Mouse (Mus musculus) brain, embryonic 14.5 days (tissue): ENCODE results near the gene Prpf8. TPM values are rescaled to one million over a fixed set of nuclear protein-coding genes. Genes with fewer than 3 reads are reported as not detected.

Experiments used
- DNase-seq: peaks from one replicate; pipeline ENCODE4 v3.0.0-alpha.2; 2011; ENCODE audit warnings: low read depth
- CTCF ChIP-seq: fragments of 200-500 bp; IDR thresholded peaks from 2 replicates; pipeline ENCODE4 v1.5.1; 2012; ENCODE audit warnings: inconsistent platforms, mild to moderate bottlenecking, moderate library complexity, borderline replicate concordance; ENCODE audit not compliant: insufficient read depth, insufficient read length; ENCODE audit errors: extremely low read depth
- POLR2A ChIP-seq: fragments of 200-500 bp; IDR thresholded peaks from 2 replicates; pipeline ENCODE4 v1.6.1; 2012; ENCODE audit warnings: mild to moderate bottlenecking, inconsistent platforms, borderline replicate concordance; ENCODE audit not compliant: poor library complexity, insufficient read depth, insufficient read length, severe bottlenecking; ENCODE audit errors: extremely low read depth
- polyA plus RNA-seq: library from polyadenylated mRNA; depleted of rRNA; stranded (reverse); fragments of >200 nt; gene quantifications from 2 replicates; pipeline ENCODE4 v1.2.3, GENCODE M21; 2012

Gene Prpf8
- polyA plus RNA-seq, 1 experiment = 156 TPM

DNA sequence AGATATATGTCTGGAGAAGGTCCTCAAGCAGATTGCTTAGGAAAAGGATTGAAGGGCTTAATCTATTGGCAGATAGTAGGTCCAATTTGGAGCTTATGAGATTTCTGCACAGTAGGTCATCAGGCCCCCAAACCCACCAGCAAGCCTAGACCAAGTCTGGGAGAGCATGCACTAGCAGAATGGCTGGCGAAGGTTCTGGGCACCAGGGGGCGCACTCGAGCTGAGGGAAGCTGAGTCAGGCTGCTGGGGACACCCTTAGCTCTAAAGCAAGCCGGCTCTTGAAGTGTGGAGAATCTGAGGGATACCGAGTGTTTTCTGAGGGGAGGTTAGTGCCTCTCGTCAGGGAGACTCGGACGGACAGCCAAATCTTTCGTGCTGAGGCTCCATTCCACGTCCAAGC, 43.7 kb downstream of the Prpf8 start:
- TF ChIP-seq CTCF (peak; percentile 96), POLR2A (no peak)
- peak; percentile 95 for DNase-seq

DNA sequence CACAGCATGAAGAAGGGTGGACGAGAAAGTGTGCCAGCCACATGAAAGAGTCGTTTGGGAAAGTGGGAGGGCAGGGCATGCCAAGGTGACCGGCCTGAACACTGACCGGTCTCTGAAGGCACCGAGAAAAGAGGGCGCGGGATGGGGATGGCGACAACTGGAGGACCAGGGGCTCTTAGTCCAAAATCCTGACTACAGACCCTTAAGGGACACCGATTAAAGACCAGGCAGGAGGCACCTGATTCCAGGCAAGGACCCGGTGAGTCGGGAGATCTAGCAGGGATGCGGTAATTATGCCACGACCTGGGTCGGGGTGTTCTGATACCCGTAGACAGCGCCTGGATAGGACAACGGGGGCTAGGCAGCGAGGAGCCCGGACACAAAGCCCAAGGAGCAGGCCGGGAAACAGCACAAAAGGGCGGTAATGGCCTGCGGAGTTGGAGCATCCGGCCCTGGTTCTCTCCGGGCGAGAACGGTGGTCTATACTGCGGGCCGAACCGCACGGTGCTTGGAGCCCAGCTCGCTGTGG, 44.3 kb downstream of the Prpf8 start:
- DNase-seq = no peak
- no peak for TF ChIP-seq POLR2A
- no peak for TF ChIP-seq CTCF

DNA sequence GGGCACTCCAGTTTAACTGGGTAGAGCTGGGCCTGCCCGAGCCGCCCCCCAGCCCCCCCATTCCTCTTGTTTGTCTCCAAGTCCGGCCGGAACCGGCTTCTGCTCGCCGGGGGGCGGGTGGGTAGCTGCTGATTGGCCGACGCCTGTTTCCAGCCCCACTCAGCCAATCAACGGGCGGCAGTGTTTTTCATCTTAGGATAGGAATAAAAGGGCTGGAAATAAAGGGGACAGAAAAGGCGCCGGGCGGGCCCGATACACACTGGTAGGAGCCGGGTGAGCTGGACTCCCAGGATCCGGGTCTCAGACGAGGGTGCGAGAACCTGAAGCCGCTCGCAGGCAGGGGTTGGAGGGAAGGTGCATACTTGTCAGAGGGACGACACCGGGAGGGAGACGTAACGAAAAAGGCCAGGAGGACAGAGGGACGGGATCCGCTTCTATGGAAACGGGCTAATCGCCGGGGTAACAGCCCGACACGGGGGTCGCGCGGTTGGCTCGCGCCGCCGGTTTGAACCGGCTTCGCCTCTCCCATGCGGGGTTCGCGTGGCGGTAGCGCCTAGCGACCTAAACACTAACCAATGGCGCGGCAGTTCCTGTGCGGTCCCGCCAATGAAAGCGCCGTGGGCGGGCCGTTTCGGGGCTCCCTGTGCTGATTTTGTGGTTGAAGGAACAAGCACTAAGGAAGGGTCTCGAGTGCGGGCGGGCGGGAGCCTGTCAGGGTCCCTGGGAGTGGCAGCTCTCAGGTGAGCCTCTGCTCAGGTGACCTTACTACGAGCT, 45.0 kb downstream of the Prpf8 start, which contains the start of gene Slc43a2:
Slc43a2 (plus strand) TSS at position 226 of the 774 bp plus-strand sequence.
- peak; percentile 100 for DNase-seq
- peak; percentile 36; the same call in 1 of the 2 replicates for TF ChIP-seq POLR2A
- no peak for TF ChIP-seq CTCF

DNA sequence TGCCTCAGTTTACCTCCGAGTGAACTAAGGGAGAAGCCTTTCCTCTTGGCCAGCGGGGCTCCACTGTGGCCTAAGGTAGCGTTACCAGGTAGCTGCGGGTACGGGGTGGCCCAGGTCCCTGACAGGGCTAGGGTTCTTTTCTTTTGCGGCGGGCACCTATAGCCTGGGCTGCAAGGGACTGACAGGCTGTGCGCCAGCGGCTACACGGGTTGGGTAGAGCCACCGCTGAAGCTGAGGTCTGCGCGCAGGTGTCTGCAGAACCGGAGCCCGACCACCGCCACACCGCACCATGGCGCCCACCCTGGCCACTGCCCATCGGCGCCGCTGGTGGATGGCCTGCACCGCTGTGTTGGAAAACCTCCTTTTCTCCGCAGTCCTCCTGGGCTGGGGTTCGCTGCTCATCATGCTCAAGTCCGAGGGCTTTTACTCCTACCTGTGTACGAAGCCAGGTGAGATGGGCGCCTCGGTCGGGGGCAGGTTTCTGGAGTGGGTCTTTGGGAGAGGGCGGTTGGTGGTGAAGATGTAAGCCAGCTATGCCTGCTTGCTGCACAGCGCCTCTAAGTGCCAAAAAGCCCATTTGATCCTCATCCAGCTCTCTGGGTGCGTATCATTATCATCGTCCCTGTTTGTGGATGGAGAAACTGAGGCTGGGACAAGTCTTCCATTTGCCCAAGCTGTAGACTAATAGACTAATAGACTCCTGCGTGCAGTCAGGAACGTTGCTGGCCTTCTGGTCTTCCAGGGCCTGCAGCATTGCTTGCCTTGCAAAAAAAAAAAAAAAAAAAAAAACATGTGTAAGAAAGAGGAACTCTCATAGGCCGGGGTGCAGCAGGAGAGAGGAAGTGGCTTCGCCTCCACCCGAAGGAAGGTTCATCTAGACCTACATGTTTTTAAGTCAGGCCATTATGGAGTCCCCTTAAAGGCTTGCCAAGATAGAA, 46.0 kb downstream of the Prpf8 start:
- TF ChIP-seq POLR2A = 0 out of 2 replicates have a peak, but pooled peaks have one; percentile 6
- no peak for TF ChIP-seq CTCF
- DNase-seq = peak; percentile 51

DNA sequence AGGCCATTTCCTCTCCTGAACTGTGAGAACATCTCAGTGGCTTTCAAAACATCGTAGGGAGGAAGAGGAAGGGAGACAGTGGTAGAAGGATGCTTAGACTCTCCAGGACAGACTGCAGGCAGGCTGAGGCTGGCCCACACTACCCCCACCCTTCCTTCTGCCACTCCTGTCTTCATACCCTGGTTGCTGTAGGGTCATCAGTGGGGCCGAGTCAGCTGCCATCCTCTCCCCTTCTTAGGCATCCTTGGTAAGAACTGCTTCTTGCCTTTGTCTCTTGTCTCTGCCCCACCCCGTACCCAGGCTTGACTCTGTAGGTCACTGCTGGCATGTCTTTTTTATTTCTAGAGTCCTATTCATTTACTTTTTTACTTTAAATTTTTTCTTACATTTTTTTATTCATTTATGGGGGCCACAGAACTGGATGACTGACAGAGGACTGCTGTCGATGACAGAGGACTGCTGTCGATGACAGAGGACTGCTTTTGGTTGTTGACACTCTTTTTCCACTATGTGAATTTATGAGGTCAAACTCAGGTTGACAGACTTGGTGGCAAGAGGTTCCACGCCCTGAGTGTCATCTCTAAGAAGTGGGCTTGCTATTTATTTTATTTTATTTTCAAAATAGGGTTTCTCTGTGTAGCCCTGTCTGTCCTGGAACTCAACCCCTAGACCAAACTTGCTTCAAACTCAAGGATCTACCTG, 46.8 kb downstream of the Prpf8 start:
- TF ChIP-seq POLR2A (no peak), CTCF (no peak)

DNA sequence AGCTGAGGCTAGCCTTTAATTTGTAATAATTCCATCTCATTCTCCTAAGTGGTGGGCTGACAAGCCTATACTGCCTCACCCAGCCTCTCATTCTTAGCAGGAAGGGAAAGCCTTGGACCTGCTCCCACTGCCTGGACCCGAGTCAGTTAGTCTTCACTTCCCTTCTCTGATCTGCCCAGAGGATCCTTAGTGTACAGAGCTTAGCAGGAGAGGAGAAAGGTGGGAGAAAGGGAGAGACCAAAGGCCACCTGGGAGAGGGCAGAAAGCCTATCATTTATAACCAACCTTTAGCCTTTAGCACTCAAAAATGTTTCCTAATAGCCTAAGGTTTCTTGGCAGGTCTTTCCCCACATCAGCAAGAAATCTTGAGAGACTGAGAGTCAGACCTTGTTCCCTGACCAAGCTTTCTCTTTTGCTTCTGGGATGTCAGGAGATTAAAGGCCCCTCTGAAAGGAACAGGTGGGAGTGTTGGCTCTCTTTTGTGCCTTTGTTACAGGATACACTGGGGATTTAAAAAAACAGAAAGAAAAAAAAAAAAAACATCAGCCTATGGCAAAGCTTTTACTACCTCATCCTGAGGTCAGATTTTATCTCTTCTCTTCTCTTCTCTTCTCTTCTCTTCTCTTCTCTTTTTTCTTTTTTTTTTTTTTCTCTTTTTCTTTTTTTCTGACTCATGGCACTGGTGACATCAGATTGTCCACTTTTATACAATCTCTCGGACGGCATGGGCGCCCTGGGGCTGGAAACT, 47.8 kb downstream of the Prpf8 start:
- TF ChIP-seq POLR2A = no peak
- no peak for TF ChIP-seq CTCF
- DNase-seq = no peak

More for the DNA sequence above, 46.8 kb downstream of the Prpf8 start:
- no peak for DNase-seq

DNA sequence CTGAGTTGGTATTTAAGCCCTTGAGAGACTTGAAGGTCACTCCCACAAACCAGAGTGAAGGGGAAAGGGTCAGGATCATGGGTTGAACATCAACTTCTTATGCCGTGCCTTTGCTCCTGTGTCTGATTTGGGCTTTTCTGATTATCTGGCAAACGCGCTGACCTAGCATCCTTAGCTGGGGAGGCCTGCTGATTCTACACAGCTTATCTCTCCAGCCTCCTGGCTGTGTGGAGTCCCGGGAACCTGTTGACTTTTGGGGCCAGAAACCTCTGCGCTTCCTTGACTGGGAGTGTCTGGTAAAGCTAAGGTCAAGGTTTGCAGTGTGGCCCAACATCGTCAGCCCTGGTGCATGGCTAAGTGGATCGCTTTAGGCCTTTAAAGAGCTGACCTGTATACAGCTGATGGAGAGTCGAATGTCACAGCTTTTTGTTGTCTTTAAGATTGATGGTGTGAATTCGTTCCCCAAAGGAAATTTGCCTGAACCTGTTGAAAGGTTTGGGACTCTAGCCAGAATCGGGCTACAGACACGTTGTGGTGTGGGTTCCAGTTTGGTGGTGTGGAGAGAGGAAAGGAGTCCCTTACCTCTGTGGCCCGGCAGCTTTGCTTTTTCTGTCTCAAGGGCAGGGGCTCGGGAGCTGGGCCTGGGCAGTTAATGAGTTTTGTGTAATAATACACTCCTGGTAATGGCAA, 48.6 kb downstream of the Prpf8 start:
- DNase-seq = no peak
- TF ChIP-seq CTCF = no peak
- no peak for TF ChIP-seq POLR2A

DNA sequence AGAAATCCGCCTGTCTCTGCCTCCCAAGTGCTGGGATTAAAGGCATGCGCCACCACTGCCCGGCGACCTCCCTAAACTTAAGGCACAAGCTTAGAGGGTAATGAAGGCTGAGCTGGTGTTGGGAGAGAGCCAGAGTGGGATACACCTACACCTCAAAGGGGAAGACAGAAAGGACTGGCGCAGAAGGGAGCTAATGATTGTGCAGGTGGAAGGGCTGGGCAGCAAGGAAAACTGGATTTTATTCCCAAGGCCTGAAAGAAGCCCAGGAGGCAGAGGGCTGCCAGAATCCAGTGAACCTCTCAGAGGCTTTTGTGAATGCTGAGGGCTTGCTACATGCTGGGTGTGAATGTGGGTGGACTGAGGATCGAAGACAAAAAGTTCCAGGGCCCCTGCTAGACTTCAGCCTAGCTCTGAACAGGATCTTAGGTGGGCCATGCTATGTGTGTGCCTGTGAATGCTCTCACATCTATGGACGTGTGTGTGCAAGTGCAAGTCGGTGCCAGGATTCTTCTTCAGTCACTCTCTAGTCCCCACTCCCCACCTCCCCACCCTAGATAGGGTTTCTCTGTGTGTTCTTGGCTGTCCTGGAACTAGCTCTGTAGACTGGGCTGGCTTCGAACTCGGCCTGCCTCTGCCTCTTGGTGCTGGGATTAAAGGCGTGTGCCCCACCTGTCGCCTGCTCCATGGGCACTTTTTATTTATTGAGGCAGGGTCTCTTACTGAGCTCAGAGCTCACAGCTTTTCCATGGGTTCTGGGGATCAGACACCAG, 49.8 kb downstream of the Prpf8 start:
- DNase-seq = no peak
- TF ChIP-seq POLR2A = no peak
- no peak for TF ChIP-seq CTCF

DNA sequence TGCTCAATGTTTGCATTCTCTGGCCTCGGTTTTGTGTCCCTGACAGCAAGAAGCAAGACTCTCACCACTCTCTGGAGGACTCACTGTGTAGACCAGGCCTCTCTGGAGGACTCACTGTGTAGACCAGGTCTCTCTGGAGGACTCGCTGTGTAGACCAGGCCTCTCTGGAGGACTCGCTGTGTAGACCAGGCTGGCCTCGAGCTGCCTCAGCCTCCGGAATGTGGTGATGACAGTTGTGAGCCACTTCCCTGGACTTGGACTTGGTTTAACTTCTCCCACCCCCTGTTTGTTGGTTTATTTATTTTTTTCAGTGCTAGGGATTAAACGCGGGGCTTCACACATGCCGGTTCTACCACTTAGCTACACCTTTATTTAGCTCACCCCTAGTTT, 50.4 kb downstream of the Prpf8 start:
- TF ChIP-seq CTCF (no peak), POLR2A (no peak)
- no peak for DNase-seq
